Mouse (Mus musculus) heart, embryonic 10.5 days (tissue): ENCODE results near the gene Srrt. TPM values are rescaled to one million over a fixed set of nuclear protein-coding genes. Genes with fewer than 3 reads are reported as not detected.

Experiments
- DNase-seq: peaks from one replicate; pipeline ENCODE4 v3.0.0-alpha.2; 2017; ENCODE audit warnings: low spot score
- H3K27ac ChIP-seq: fragments of 300-500 bp; sonication (generic); 2 replicates; pipeline ENCODE4 v1.5.1; 2016; ENCODE audit warnings: mild to moderate bottlenecking
- H3K27me3 ChIP-seq: fragments of 300-500 bp; sonication (generic); 2 replicates; pipeline ENCODE4 v1.6.1; 2016; ENCODE audit warnings: mild to moderate bottlenecking; ENCODE audit not compliant: poor library complexity, insufficient read depth, severe bottlenecking
- H3K36me3 ChIP-seq: fragments of 300-500 bp; sonication (generic); 2 replicates; pipeline ENCODE4 v1.6.1; 2016; ENCODE audit warnings: mild to moderate bottlenecking, moderate library complexity
- H3K4me1 ChIP-seq: fragments of 300-500 bp; sonication (generic); 2 replicates; pipeline ENCODE4 v1.6.1; 2016; ENCODE audit warnings: mild to moderate bottlenecking
- H3K4me3 ChIP-seq: fragments of 300-500 bp; sonication (generic); 2 replicates; pipeline ENCODE4 v1.5.1; 2016; ENCODE audit warnings: mild to moderate bottlenecking, moderate library complexity
- H3K9me3 ChIP-seq: fragments of 300-500 bp; sonication (generic); 2 replicates; pipeline ENCODE4 v1.6.1; 2016; ENCODE audit warnings: mild to moderate bottlenecking, moderate library complexity
- WGBS: fragments of 180-500 bp; shearing (Covaris S2); methylation state at CpG from one replicate; pipeline ENCODE4 v1.1.7; 2016; 5-methylcytosine and 5-hydroxymethylcytosine counted together
- polyA plus RNA-seq: library from polyadenylated mRNA; unstranded; fragments of >200 nt; fragmentation: Nextera tagmentation; extraction: Ambion mirVana; gene quantifications from 2 replicates; pipeline ENCODE4 v1.2.1, GENCODE M21; 2016

Gene Srrt
- polyA plus RNA-seq, 1 experiment from 2014 or later, result 147 TPM

DNA sequence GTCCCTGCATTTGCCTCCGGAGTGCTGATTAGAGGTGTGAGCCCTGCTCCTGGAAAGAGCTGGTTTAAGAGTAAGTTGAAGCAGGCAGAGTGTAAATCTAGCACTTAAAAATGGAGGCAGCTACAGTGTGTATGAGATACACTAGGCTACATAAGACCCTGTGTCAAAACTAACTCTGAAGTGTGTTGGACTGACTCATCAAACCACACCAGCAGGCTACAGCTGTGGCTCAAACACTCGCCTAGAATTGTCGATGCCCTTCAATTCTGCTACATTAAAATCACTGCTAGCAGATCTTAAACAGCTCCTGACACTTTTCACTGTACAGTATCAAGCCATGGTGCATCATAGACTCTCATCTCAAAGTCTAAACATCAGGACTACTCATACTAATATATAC, 3.3 kb downstream of the Srrt start:
- WGBS, result 71% methylated on average over 3 of the region's 3 CpGs
- Histone ChIP-seq H3K4me3 (0 out of 2 replicates have a peak overlapping the region, but pooled peaks have one; percentile 12), H3K36me3 (peaks cover 77% of the 10 kb centered on the region), H3K9me3 (no peaks in the 10 kb centered on the region), H3K4me1 (peaks cover 31% of the 10 kb centered on the region), H3K27me3 (no peaks in the 10 kb centered on the region), H3K27ac (0 out of 2 replicates have a peak overlapping the region, but pooled peaks have one; percentile 32)
- no peak for DNase-seq

DNA sequence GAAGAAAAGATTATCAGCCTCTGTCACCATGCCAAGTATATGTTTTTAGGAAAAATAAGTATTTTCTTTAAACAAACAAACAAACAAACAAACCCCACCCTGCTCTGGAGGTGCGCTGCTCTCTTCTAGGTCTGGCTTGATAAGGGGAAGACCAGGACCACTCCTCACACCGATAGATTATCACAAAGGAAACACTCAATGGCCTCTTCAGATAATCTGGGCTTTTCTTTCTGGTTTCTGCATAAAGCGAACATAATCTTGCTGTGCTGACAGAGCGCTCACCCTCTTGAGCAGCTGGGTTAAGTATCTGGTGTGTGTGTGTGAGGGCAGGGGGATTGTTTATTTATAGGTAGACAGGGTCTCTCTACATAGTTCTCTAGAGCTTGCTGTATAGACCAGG, 3.9 kb downstream of the Srrt start:
- no peaks in the 10 kb centered on the region for H3K27me3 ChIP-seq
- H3K4me3 ChIP-seq, result no peak overlapping the region
- DNase-seq, result no peak
- H3K4me1 ChIP-seq, result peaks cover 31% of the 10 kb centered on the region
- H3K9me3 ChIP-seq, result no peaks in the 10 kb centered on the region
- peaks cover 77% of the 10 kb centered on the region for H3K36me3 ChIP-seq
- 28% methylated on average over 4 of the region's 4 CpGs for WGBS
- no peak overlapping the region for H3K27ac ChIP-seq

DNA sequence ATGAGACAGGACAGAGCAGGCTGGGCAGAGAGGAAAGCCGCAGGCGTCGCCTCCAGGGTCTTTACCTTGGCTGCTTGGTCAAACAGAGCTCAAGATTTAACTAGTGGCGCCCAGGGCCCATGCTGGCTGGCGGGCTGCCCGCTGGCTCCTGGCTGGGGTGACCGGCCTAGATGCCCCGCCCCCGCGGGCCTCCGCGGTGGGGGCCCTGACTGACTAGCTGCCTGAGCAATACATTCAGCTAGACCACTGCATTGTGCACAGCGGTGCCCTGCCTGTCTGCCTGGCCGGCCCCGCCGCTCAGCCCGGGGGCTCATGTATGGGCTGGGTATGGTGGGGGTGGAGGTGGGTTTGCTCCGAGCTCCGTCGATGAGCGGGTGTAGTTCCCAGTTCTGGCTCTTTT, 6.2 kb downstream of the Srrt start:
- Histone ChIP-seq H3K27ac (no peak overlapping the region), H3K4me3 (no peak overlapping the region; the same call in 1 of the 2 replicates), H3K27me3 (no peaks in the 10 kb centered on the region), H3K9me3 (no peaks in the 10 kb centered on the region), H3K36me3 (peaks cover 98% of the 10 kb centered on the region), H3K4me1 (peaks cover 29% of the 10 kb centered on the region)
- WGBS, result 88% methylated on average over 21 of the region's 21 CpGs
- DNase-seq, result no peak

DNA sequence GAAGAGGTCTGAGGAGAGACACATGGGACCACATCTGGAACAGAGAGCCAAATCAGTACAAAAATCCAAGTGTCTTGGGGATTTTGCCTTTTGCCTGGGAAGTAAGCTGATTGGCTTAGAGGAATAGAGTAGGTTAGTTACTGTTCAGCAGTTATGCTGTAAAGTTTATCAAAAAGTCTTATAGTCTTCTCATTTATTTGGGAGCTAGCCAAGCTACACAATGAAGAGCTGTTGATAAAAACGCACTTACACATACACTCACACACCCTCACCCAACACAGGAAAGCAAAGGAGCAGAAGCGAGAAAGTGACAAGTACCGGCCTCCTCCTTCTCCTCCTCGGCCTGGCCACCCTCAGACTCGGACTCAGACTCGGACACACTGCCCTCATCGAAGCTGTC, 8.2 kb downstream of the Srrt start:
- Histone ChIP-seq H3K27me3 (no peaks in the 10 kb centered on the region), H3K9me3 (no peaks in the 10 kb centered on the region), H3K4me3 (no peak overlapping the region), H3K27ac (no peak overlapping the region), H3K36me3 (peaks cover 92% of the 10 kb centered on the region), H3K4me1 (peaks cover 26% of the 10 kb centered on the region)
- WGBS, result 81% methylated on average over 7 of the region's 7 CpGs
- no peak for DNase-seq

GRCm38 (mm10) chr5:137297126-137297525, 10.3 kb downstream of the Srrt start:
- DNase-seq, result no peak
- H3K27ac ChIP-seq, result no peak overlapping the region
- H3K4me3 ChIP-seq, result no peak overlapping the region
- peaks cover 9% of the 10 kb centered on the region for H3K27me3 ChIP-seq
- peaks cover 72% of the 10 kb centered on the region for H3K36me3 ChIP-seq
- 92% methylated on average over 14 of the region's 14 CpGs for WGBS
- H3K4me1 ChIP-seq, result peaks cover 31% of the 10 kb centered on the region
- no peaks in the 10 kb centered on the region for H3K9me3 ChIP-seq

DNA sequence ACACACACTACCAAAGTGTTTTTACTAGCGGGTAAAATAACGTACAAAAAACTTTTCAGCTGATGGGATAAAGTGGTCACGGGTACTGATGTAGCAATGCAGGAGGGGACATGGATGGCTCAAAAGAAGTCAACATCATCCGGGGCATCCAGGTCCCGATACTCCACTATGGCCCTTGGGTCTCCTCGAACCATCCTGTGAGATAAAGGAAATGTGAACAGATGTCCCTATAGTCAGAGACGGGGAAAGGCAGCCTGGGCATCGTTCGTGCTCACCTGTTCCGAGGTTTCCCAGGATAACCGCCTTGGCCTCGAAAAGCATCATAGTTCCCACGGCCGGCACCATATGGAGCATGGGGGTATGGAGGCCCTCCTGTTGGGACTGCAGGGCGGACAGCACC, 11.8 kb downstream of the Srrt start:
- H3K4me1 ChIP-seq, result peaks cover 35% of the 10 kb centered on the region
- H3K36me3 ChIP-seq, result peaks cover 58% of the 10 kb centered on the region
- peak overlapping the region; percentile 74; the same call in 1 of the 2 replicates for H3K4me3 ChIP-seq
- no peak for DNase-seq
- WGBS, result 91% methylated on average over 15 of the region's 15 CpGs
- no peak overlapping the region for H3K27ac ChIP-seq
- H3K27me3 ChIP-seq, result peaks cover 22% of the 10 kb centered on the region
- H3K9me3 ChIP-seq, result no peaks in the 10 kb centered on the region

GRCm38 (mm10) chr5:137295296-137295695, 12.2 kb downstream of the Srrt start:
- H3K27me3 ChIP-seq, result peaks cover 26% of the 10 kb centered on the region
- H3K4me3 ChIP-seq, result peak overlapping the region; percentile 74
- H3K36me3 ChIP-seq, result peaks cover 54% of the 10 kb centered on the region
- WGBS, result 77% methylated on average over 9 of the region's 9 CpGs
- H3K9me3 ChIP-seq, result no peaks in the 10 kb centered on the region
- no peak for DNase-seq
- peaks cover 37% of the 10 kb centered on the region for H3K4me1 ChIP-seq
- peak overlapping the region; percentile 94 for H3K27ac ChIP-seq

DNA sequence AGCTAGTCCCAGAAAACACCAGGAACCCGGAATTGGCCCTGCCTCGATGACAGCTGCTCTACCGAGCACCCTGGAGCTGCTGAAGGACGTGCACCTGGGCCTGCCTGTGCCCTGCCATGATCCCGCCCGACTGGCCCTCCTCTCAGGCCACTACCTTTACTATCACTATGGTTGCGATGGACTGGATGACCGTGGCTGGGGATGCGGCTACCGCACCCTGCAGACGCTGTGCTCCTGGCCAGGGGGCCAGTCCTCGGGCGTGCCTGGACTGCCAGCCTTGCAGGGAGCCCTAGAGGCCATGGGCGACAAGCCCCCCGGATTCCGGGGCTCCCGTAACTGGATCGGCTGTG, 12.8 kb downstream of the Srrt start:
- Histone ChIP-seq H3K27me3 (peaks cover 32% of the 10 kb centered on the region), H3K36me3 (peaks cover 48% of the 10 kb centered on the region), H3K9me3 (no peaks in the 10 kb centered on the region), H3K4me1 (peaks cover 41% of the 10 kb centered on the region), H3K27ac (peak overlapping the region; percentile 94), H3K4me3 (peak overlapping the region; percentile 74)
- WGBS, result 7% methylated on average over 18 of the region's 18 CpGs
- no peak for DNase-seq

DNA sequence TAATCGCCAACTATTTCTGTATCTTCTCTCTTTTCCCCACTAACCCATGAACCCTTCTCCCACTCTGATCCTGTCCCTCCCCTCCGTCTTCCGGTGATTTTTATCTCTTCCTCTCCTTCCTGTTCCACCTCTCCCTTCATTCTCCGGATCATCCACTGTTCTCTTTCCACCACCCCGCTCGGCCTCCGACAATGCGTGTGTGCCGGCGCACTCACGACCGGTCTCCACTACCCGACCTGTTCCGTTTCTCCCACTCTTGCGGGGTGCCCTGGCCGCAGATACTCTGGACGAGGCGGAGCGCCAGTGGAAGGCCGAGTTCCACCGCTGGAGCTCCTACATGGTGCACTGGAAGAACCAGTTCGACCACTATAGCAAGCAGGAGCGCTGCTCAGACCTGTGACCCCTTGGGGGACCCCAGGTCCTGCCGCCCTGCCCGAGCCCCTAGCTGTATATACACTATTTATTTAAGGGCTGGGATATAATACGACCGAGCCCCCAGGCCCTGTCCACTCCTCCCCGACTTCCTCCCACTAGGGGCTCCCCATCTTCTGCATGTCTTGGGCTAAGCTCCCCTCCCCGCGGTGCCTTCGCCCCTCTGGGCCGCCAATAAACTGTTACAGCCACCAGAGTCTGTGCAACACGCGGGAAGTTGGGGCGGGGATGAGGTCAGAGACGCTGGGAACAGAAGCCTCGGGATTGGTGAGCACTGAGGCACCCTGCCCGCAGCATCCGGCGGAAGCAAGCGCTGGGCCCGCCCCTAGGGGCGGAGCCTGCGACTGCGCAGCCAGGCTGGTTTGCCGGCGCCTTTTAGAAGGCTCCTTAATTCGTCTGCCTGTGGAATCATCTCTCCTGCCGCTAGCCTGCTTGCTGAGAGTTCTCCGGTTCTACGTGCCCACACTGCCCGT, 13.4 kb downstream of the Srrt start, which contains the start of gene Ufsp1:
Ufsp1 (plus strand) TSS at position 791 of the 905 bp plus-strand sequence.
- Histone ChIP-seq H3K4me1 (peaks cover 47% of the 10 kb centered on the region), H3K9me3 (no peaks in the 10 kb centered on the region), H3K4me3 (peak within 1 kb of the TSS; percentile 74), H3K27ac (peak within 1 kb of the TSS; percentile 94), H3K27me3 (peaks cover 38% of the 10 kb centered on the region), H3K36me3 (peaks cover 42% of the 10 kb centered on the region)
- under 1% methylated on average over 52 of the region's 52 CpGs for WGBS
- peak; percentile 98 for DNase-seq

GRCm38 (mm10) chr5:137293282-137293681, 14.2 kb downstream of the Srrt start:
- under 1% methylated on average over 15 of the region's 15 CpGs for WGBS
- Histone ChIP-seq H3K4me1 (peaks cover 55% of the 10 kb centered on the region), H3K27ac (peak overlapping the region; percentile 94), H3K9me3 (no peaks in the 10 kb centered on the region), H3K36me3 (peaks cover 33% of the 10 kb centered on the region), H3K4me3 (peak overlapping the region; percentile 74), H3K27me3 (peaks cover 46% of the 10 kb centered on the region)
- peak; percentile 92 for DNase-seq

- H3K27me3 ChIP-seq, result peaks cover 61% of the 10 kb centered on the region
- H3K4me1 ChIP-seq, result peaks cover 73% of the 10 kb centered on the region
- DNase-seq, result no peak
- 74% methylated on average over 15 of the region's 15 CpGs for WGBS
- H3K9me3 ChIP-seq, result no peaks in the 10 kb centered on the region
- peak overlapping the region; percentile 64 for H3K4me3 ChIP-seq
- no peak overlapping the region for H3K27ac ChIP-seq
- peaks cover 15% of the 10 kb centered on the region for H3K36me3 ChIP-seq
Measured at GRCm38 (mm10) chr5:137291381-137291926, 16.0 kb downstream of the Srrt start.

DNA sequence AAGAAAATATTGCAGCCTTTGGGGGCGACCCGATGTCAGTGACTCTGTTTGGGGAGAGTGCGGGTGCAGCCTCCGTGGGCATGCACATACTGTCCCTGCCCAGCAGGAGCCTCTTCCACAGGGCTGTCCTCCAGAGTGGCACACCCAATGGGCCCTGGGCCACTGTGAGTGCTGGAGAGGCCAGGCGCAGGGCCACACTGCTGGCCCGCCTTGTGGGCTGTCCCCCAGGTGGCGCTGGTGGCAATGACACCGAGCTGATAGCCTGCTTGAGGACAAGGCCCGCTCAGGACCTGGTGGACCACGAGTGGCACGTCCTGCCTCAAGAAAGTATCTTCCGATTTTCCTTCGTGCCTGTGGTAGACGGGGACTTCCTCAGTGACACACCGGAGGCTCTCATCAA, 16.8 kb downstream of the Srrt start:
- H3K4me1 ChIP-seq, result peaks cover 71% of the 10 kb centered on the region
- peak overlapping the region; percentile 64 for H3K4me3 ChIP-seq
- H3K27me3 ChIP-seq, result peaks cover 61% of the 10 kb centered on the region
- peak overlapping the region; percentile 59 for H3K27ac ChIP-seq
- no peaks in the 10 kb centered on the region for H3K9me3 ChIP-seq
- H3K36me3 ChIP-seq, result peaks cover 7% of the 10 kb centered on the region
- 18% methylated on average over 15 of the region's 15 CpGs for WGBS
- DNase-seq, result peak; percentile 92
